Mouse (Mus musculus): ENCODE results near the gene Stk10.

GRCm38 (mm10) chr11:32634143-32634542 lies 101.0 kb downstream of the Stk10 start:
- TF ChIP-seq CTCF (IDR thresholded peaks at IDR 0.05; ENCODE audit: low read depth, low read length): no peak
- no peak for TF ChIP-seq POLR2A (IDR thresholded peaks at IDR 0.05; ENCODE audit: insufficient read depth, low read length)
